Mouse (Mus musculus): ENCODE data around the gene Smc4. TPM values are rescaled to one million over a fixed set of nuclear protein-coding genes. Genes with fewer than 3 reads are reported as not detected.

Smc4 gene
- polyA plus RNA-seq, 1 experiment: 22.2 TPM

DNA sequence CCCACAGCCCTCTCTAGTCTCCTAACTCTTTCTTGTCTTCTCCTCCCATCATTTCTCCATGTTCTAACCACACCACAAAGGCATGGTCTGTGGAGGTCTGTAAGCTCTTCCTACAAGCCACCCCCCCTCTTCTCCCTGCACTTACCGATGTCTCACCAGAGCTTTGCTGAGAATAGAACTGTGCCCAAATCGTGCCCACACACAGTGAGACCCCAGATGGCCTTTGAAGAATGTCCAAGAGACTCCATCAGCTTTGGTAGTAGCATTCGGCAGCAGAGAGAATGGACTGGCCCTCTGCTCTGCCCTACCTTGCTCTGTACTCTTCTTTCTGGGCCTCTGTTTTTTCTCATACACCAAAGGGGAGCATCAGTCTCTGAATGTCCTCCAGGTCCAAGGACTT lies 51.3 kb downstream of the Smc4 start:
- no peak overlapping the region for H3K4me3 ChIP-seq (ENCODE audit: control insufficient read depth, low read depth, low read length)
- no peak overlapping the region for H3K27ac ChIP-seq (ENCODE audit: control insufficient read depth, insufficient read depth, low read depth, low read length)
- H3K36me3 ChIP-seq (ENCODE audit: control insufficient read depth, insufficient read depth, low read length): no peaks in the 10 kb centered on the region
- H3K4me1 ChIP-seq (ENCODE audit: control insufficient read depth, insufficient read depth, low read length): peaks cover 6% of the 10 kb centered on the region
- no peak for TF ChIP-seq CTCF (IDR thresholded peaks at IDR 0.05; ENCODE audit: control insufficient read depth, insufficient read depth, insufficient replicate concordance, low read depth, low read length)
- H3K27me3 ChIP-seq (ENCODE audit: control insufficient read depth, insufficient read depth, low read length): no peaks in the 10 kb centered on the region

DNA sequence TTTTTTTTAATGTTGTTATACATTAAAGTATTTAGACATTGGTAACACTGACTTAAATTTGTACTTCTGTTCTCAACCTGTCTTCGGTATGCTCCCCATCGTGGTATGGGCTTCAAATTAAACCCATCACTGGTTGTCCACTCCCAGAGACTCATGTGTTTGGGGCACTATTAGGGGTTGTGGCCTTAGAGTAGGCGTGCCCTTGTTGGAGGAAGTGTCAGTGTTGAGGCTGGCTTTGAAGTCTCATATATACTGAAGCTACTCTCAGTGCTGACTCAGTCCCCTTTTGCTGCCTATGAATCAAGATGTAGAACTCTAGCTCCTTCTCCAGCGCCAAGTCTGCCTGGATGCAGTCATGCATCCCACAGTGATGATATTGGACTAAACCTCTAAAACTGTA lies 56.1 kb downstream of the Smc4 start:
- H3K27me3 ChIP-seq (ENCODE audit: control insufficient read depth, insufficient read depth, low read length): no peaks in the 10 kb centered on the region
- no peak overlapping the region for H3K27ac ChIP-seq (ENCODE audit: control insufficient read depth, insufficient read depth, low read depth, low read length)
- no peaks in the 10 kb centered on the region for H3K36me3 ChIP-seq (ENCODE audit: control insufficient read depth, insufficient read depth, low read length)
- TF ChIP-seq POLR2A (IDR thresholded peaks at IDR 0.05; ENCODE audit: control insufficient read depth, low read depth, low read length) (no peak), CTCF (IDR thresholded peaks at IDR 0.05; ENCODE audit: control insufficient read depth, insufficient read depth, insufficient replicate concordance, low read depth, low read length) (no peak)
- no peak overlapping the region for H3K4me3 ChIP-seq (ENCODE audit: control insufficient read depth, low read depth, low read length)
- H3K4me1 ChIP-seq (ENCODE audit: control insufficient read depth, insufficient read depth, low read length): no peaks in the 10 kb centered on the region

DNA sequence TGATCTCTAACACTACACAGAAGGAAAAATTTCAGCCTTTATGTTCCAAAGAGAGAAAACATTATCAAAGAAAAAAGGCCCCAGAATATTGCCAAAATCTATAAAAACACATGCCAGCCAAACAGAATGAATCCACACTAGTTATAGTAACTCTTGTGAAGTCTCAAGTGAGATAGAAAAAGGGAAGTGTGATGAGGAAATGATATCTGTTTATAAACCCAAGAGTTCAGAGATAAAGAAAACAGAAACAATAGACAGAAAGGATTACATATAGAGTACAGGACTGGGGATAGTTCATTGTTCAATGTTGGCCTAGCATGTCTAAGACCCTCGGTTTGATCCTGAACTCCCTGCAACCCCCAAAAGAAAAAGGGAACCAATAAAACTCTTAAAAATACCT lies 58.2 kb downstream of the Smc4 start:
- Histone ChIP-seq H3K4me1 (ENCODE audit: control insufficient read depth, insufficient read depth, low read length) (no peaks in the 10 kb centered on the region), H3K36me3 (ENCODE audit: control insufficient read depth, insufficient read depth, low read length) (no peaks in the 10 kb centered on the region), H3K27me3 (ENCODE audit: control insufficient read depth, insufficient read depth, low read length) (no peaks in the 10 kb centered on the region), H3K27ac (ENCODE audit: control insufficient read depth, insufficient read depth, low read depth, low read length) (no peak overlapping the region), H3K4me3 (ENCODE audit: control insufficient read depth, low read depth, low read length) (no peak overlapping the region)
- TF ChIP-seq POLR2A (IDR thresholded peaks at IDR 0.05; ENCODE audit: control insufficient read depth, low read depth, low read length) (no peak), CTCF (IDR thresholded peaks at IDR 0.05; ENCODE audit: control insufficient read depth, insufficient read depth, insufficient replicate concordance, low read depth, low read length) (no peak)

DNA sequence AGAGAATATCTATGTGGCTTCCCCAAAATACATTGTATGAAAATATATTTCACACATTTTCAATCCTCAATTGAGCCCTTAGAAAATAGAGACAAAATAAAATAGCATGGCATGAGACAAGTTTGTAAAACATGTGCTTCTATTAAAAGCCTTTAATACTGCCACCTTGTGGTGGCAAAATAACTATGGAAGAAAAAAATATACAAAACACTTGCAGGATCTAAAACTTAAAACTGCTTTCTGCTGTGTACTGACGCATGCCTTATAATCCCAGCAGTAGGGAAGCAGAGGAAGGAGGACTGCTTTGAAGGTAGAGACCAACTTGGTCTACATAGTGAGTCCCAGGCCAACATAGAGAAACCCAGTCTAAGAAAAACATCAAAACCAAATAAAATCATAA lies 59.5 kb downstream of the Smc4 start:
- Histone ChIP-seq H3K36me3 (ENCODE audit: control insufficient read depth, insufficient read depth, low read length) (no peaks in the 10 kb centered on the region), H3K27ac (ENCODE audit: control insufficient read depth, insufficient read depth, low read depth, low read length) (no peak overlapping the region), H3K4me1 (ENCODE audit: control insufficient read depth, insufficient read depth, low read length) (no peaks in the 10 kb centered on the region), H3K27me3 (ENCODE audit: control insufficient read depth, insufficient read depth, low read length) (no peaks in the 10 kb centered on the region), H3K4me3 (ENCODE audit: control insufficient read depth, low read depth, low read length) (no peak overlapping the region)
- no peak for TF ChIP-seq CTCF (IDR thresholded peaks at IDR 0.05; ENCODE audit: control insufficient read depth, insufficient read depth, insufficient replicate concordance, low read depth, low read length)
- TF ChIP-seq POLR2A (IDR thresholded peaks at IDR 0.05; ENCODE audit: control insufficient read depth, low read depth, low read length): no peak

Other genes starting within 250 kb of the Smc4 start
- not detected in 2 replicates for gene 1110032F04Rik, start 135.2 kb upstream of the Smc4 start, polyA plus RNA-seq (2012; rRNA removed)
- gene Ift80, start 168 bp upstream of the Smc4 start, polyA plus RNA-seq (2012; rRNA removed): 25.3 and 30.9 TPM in 2 replicates
- 7.3 and 9.8 TPM in 2 replicates for gene Trim59, start 40.0 kb downstream of the Smc4 start, polyA plus RNA-seq (2012; rRNA removed)
- gene Kpna4, start 122.4 kb downstream of the Smc4 start, polyA plus RNA-seq (2012; rRNA removed): 29.6 and 36.5 TPM in 2 replicates
- gene Arl14, start 217.7 kb downstream of the Smc4 start, polyA plus RNA-seq (2012; rRNA removed): not detected in 2 replicates

All from testis, adult 2 months (tissue).